Mouse (Mus musculus) hindbrain, embryonic 12.5 days (tissue): ENCODE data around the gene Gpi1. TPM values are rescaled to one million over a fixed set of nuclear protein-coding genes. Genes with fewer than 3 reads are reported as not detected.
"Not testable (repeated sequence)": the region's sequence is repeated elsewhere in the genome, so short reads cannot be mapped to it uniquely, and the experiment has no call there.

Source experiments
- ATAC-seq: fragments of 200-750 bp; cut with Nextera tagmentation; 2 replicates; pipeline ENCODE4 v1.8.0; 2017; ENCODE audit warnings: moderate TSS enrichment; ENCODE audit not compliant: low FRiP score
- H3K27ac ChIP-seq: fragments of 300-500 bp; sonication (generic); 2 replicates; pipeline ENCODE4 v1.5.1; 2016; ENCODE audit warnings: mild to moderate bottlenecking
- H3K27me3 ChIP-seq: fragments of 300-500 bp; sonication (generic); 2 replicates; pipeline ENCODE4 v1.6.1; 2016; ENCODE audit warnings: mild to moderate bottlenecking
- H3K36me3 ChIP-seq: fragments of 300-500 bp; sonication (generic); 2 replicates; pipeline ENCODE4 v1.6.1; 2016; ENCODE audit warnings: mild to moderate bottlenecking
- H3K4me1 ChIP-seq: fragments of 300-500 bp; sonication (generic); 2 replicates; pipeline ENCODE4 v1.6.1; 2016
- H3K4me2 ChIP-seq: fragments of 300-500 bp; sonication (generic); replicated peaks from 2 replicates; pipeline ENCODE4 v1.6.1; 2016; ENCODE audit warnings: mild to moderate bottlenecking
- H3K4me3 ChIP-seq: fragments of 300-500 bp; sonication (generic); 2 replicates; pipeline ENCODE4 v1.5.1; 2016; ENCODE audit warnings: mild to moderate bottlenecking
- H3K9ac ChIP-seq: fragments of 300-500 bp; sonication (generic); 2 replicates; pipeline ENCODE4 v1.6.1; 2016; ENCODE audit warnings: mild to moderate bottlenecking, moderate library complexity
- H3K9me3 ChIP-seq: fragments of 300-500 bp; sonication (generic); replicated peaks from 2 replicates; pipeline ENCODE4 v1.6.1; 2016; ENCODE audit warnings: mild to moderate bottlenecking
- WGBS: fragments of 180-500 bp; shearing (Covaris S2); methylation state at CpG from one replicate; pipeline ENCODE4 v1.1.7; 2016; 5-methylcytosine and 5-hydroxymethylcytosine counted together
- polyA plus RNA-seq: library from polyadenylated mRNA; unstranded; fragments of >200 nt; fragmentation: Nextera tagmentation; extraction: Ambion mirVana; gene quantifications from 2 replicates; pipeline ENCODE4 v1.2.1, GENCODE M21; 2016

Gene Gpi1
- polyA plus RNA-seq, 1 experiment from 2014 or later: 239 TPM

GRCm38 (mm10) chr7:34200829-34201228 lies 29.3 kb downstream of the Gpi1 start:
- no peak overlapping the region for H3K4me2 ChIP-seq
- H3K36me3 ChIP-seq: peaks cover 55% of the 10 kb centered on the region
- H3K4me3 ChIP-seq: no peak overlapping the region
- H3K9ac ChIP-seq: no peak overlapping the region
- no peaks in the 10 kb centered on the region for H3K9me3 ChIP-seq
- no peak overlapping the region for H3K27ac ChIP-seq
- WGBS: 98% methylated on average over 2 of the region's 2 CpGs
- peaks cover under 1% of the 10 kb centered on the region for H3K4me1 ChIP-seq
- no peak for ATAC-seq
- H3K27me3 ChIP-seq: no peaks in the 10 kb centered on the region

GRCm38 (mm10) chr7:34198346-34198745 lies 31.8 kb downstream of the Gpi1 start:
- 38% methylated on average over 3 of the region's 3 CpGs for WGBS
- H3K27me3 ChIP-seq: no peaks in the 10 kb centered on the region
- no peak overlapping the region for H3K9ac ChIP-seq
- no peak overlapping the region for H3K4me2 ChIP-seq
- H3K27ac ChIP-seq: no peak overlapping the region
- H3K9me3 ChIP-seq: no peaks in the 10 kb centered on the region
- H3K4me1 ChIP-seq: peaks cover 8% of the 10 kb centered on the region
- no peak for ATAC-seq
- no peak overlapping the region for H3K4me3 ChIP-seq
- peaks cover 35% of the 10 kb centered on the region for H3K36me3 ChIP-seq

- H3K4me2 ChIP-seq: peak within 1 kb of the TSS; percentile 95
- no peaks in the 10 kb centered on the region for H3K27me3 ChIP-seq
- peak within 1 kb of the TSS; percentile 67 for H3K27ac ChIP-seq
- peaks cover 8% of the 10 kb centered on the region for H3K4me1 ChIP-seq
- 4% methylated on average over 62 of the region's 70 CpGs for WGBS
- ATAC-seq: peak; percentile 95
- H3K9ac ChIP-seq: peak within 1 kb of the TSS; percentile 89
- H3K36me3 ChIP-seq: peaks cover 26% of the 10 kb centered on the region
- H3K9me3 ChIP-seq: no peaks in the 10 kb centered on the region
- peak within 1 kb of the TSS; percentile 98 for H3K4me3 ChIP-seq
Observed at GRCm38 (mm10) chr7:34196132-34197128, 33.7 kb downstream of the Gpi1 start, which contains the start of gene Pdcd2l. Pdcd2l (minus strand) TSS chr7:34196661.

- Histone ChIP-seq H3K4me2 (peak overlapping the region; percentile 95), H3K4me3 (peak overlapping the region; percentile 98), H3K27me3 (no peaks in the 10 kb centered on the region), H3K27ac (no peak overlapping the region), H3K36me3 (peaks cover 18% of the 10 kb centered on the region), H3K4me1 (peaks cover 8% of the 10 kb centered on the region), H3K9me3 (no peaks in the 10 kb centered on the region), H3K9ac (peak overlapping the region; percentile 89)
- no peak for ATAC-seq
- 55% methylated on average over 3 of the region's 3 CpGs for WGBS
Observed at GRCm38 (mm10) chr7:34195632-34196031, 34.5 kb downstream of the Gpi1 start.

GRCm38 (mm10) chr7:34192825-34193224 lies 37.3 kb downstream of the Gpi1 start:
- H3K4me1 ChIP-seq: peaks cover 8% of the 10 kb centered on the region
- H3K4me3 ChIP-seq: no peak overlapping the region
- H3K27ac ChIP-seq: no peak overlapping the region
- H3K36me3 ChIP-seq: peaks cover 35% of the 10 kb centered on the region
- H3K27me3 ChIP-seq: no peaks in the 10 kb centered on the region
- WGBS: 96% methylated on average over 6 of the region's 6 CpGs
- no peak for ATAC-seq
- H3K9me3 ChIP-seq: no peaks in the 10 kb centered on the region
- H3K4me2 ChIP-seq: no peak overlapping the region
- H3K9ac ChIP-seq: no peak overlapping the region

GRCm38 (mm10) chr7:34189376-34189989 lies 40.7 kb downstream of the Gpi1 start:
- no peak for ATAC-seq
- Histone ChIP-seq H3K27ac (no peak overlapping the region), H3K9ac (no peak overlapping the region), H3K4me1 (no peaks in the 10 kb centered on the region), H3K4me3 (no peak overlapping the region), H3K36me3 (peaks cover 63% of the 10 kb centered on the region), H3K9me3 (no peaks in the 10 kb centered on the region), H3K27me3 (no peaks in the 10 kb centered on the region), H3K4me2 (no peak overlapping the region)
- 91% methylated on average over 12 of the region's 12 CpGs for WGBS

GRCm38 (mm10) chr7:34183794-34184193 lies 46.3 kb downstream of the Gpi1 start:
- H3K27ac ChIP-seq: no peak overlapping the region
- WGBS: 78% methylated on average over 3 of the region's 3 CpGs
- ATAC-seq: no peak
- no peaks in the 10 kb centered on the region for H3K27me3 ChIP-seq
- no peaks in the 10 kb centered on the region for H3K4me1 ChIP-seq
- no peaks in the 10 kb centered on the region for H3K9me3 ChIP-seq
- peaks cover 47% of the 10 kb centered on the region for H3K36me3 ChIP-seq
- H3K4me2 ChIP-seq: no peak overlapping the region
- no peak overlapping the region for H3K9ac ChIP-seq
- H3K4me3 ChIP-seq: no peak overlapping the region

GRCm38 (mm10) chr7:34183356-34183755 lies 46.8 kb downstream of the Gpi1 start:
- no peak for ATAC-seq
- Histone ChIP-seq H3K9ac (no peak overlapping the region), H3K4me3 (no peak overlapping the region), H3K9me3 (no peaks in the 10 kb centered on the region), H3K4me2 (no peak overlapping the region), H3K4me1 (no peaks in the 10 kb centered on the region), H3K27ac (no peak overlapping the region), H3K27me3 (no peaks in the 10 kb centered on the region), H3K36me3 (peaks cover 44% of the 10 kb centered on the region)
- 87% methylated on average over 13 of the region's 13 CpGs for WGBS

- ATAC-seq, H3K4me2 ChIP-seq, H3K36me3 ChIP-seq, H3K9ac ChIP-seq, H3K4me3 ChIP-seq, H3K9me3 ChIP-seq, H3K27me3 ChIP-seq, H3K27ac ChIP-seq, H3K4me1 ChIP-seq: not testable (repeated sequence)
- 78% methylated on average over 6 of the region's 6 CpGs for WGBS
Observed at GRCm38 (mm10) chr7:34176241-34176640, 53.9 kb downstream of the Gpi1 start.

GRCm38 (mm10) chr7:34172251-34172650 lies 57.9 kb downstream of the Gpi1 start:
- Histone ChIP-seq H3K4me2 (no peak overlapping the region), H3K9me3 (no peaks in the 10 kb centered on the region), H3K4me1 (peaks cover 4% of the 10 kb centered on the region; the same call in 1 of the 2 replicates), H3K36me3 (no peaks in the 10 kb centered on the region), H3K4me3 (no peak overlapping the region), H3K9ac (no peak overlapping the region), H3K27ac (no peak overlapping the region), H3K27me3 (no peaks in the 10 kb centered on the region)
- no peak for ATAC-seq
- WGBS: 57% methylated on average over 1 of the region's 1 CpGs

GRCm38 (mm10) chr7:34169454-34169853 lies 60.7 kb downstream of the Gpi1 start, which contains the start of gene Uba2:
Uba2 (minus strand) TSS chr7:34169599.
- Histone ChIP-seq H3K9me3 (no peaks in the 10 kb centered on the region), H3K4me3 (peak within 1 kb of the TSS; percentile 92), H3K4me1 (peaks cover 12% of the 10 kb centered on the region), H3K27ac (peak within 1 kb of the TSS; percentile 87), H3K36me3 (peaks cover 7% of the 10 kb centered on the region), H3K4me2 (peak within 1 kb of the TSS; percentile 86), H3K9ac (peak within 1 kb of the TSS; percentile 94), H3K27me3 (no peaks in the 10 kb centered on the region)
- no peak for ATAC-seq
- 75% methylated on average over 3 of the region's 3 CpGs for WGBS

- Histone ChIP-seq H3K27me3 (no peaks in the 10 kb centered on the region), H3K27ac (peak overlapping the region; percentile 87), H3K4me2 (peak overlapping the region; percentile 86), H3K9ac (peak overlapping the region; percentile 94), H3K4me3 (peak overlapping the region; percentile 92), H3K4me1 (peaks cover 12% of the 10 kb centered on the region), H3K36me3 (peaks cover 11% of the 10 kb centered on the region), H3K9me3 (no peaks in the 10 kb centered on the region)
- 8% methylated on average over 30 of the region's 30 CpGs for WGBS
- ATAC-seq: peak; percentile 96
Observed at GRCm38 (mm10) chr7:34168470-34169251, 61.5 kb downstream of the Gpi1 start.
